Mouse (Mus musculus) adrenal gland, postnatal 4 days (tissue): ENCODE measurements around the gene Golim4. TPM values are rescaled to one million over a fixed set of nuclear protein-coding genes. Genes with fewer than 3 reads are reported as not detected.

Source experiments
- DNase-seq, 2 experiments: peaks; one replicate each; pipeline ENCODE4 v3.0.0; 2021 to 2022; ENCODE audit warnings: low spot score in 2 of 2, mixed read lengths in 2 of 2
- total RNA-seq, 2 experiments: library from RNA; stranded (reverse); gene quantifications; 2 replicates each; pipeline ENCODE4 v1.2.3; 2021

The Golim4 gene
- total RNA-seq, 2 experiments from 2014 or later: 89.3 to 99.7 TPM

DNA sequence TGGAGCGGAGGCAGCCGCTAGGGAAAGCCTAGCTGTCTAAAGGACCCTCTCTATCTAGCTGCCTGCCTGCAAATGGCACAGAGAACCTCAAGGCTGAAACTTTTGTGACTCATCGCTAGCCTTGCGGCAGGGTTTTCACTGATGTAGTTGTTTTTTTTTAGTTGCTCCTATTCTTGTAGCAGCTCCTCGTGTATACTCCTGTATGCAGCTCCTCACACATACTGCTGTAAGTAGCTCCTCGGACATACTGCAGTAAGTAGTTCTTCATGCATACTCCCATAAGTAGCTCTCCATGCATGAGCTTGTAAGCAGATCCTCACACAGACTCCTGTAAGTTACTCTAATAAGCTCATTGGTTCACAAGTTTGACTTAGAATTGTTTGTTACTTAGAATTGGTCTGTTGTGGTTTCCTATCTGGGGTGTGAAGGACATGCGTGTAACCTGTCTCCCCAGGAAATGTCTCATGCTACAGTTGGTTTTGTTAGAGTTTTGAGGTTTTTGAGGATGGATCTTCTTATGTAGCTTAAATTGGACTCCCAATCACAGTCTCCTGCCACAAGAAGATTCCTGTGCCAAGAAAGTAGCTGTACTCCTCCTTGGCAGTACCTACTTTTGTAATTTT, 26.7 kb downstream of the Golim4 start:
- DNase-seq: peak; percentile 7 to 8

DNA sequence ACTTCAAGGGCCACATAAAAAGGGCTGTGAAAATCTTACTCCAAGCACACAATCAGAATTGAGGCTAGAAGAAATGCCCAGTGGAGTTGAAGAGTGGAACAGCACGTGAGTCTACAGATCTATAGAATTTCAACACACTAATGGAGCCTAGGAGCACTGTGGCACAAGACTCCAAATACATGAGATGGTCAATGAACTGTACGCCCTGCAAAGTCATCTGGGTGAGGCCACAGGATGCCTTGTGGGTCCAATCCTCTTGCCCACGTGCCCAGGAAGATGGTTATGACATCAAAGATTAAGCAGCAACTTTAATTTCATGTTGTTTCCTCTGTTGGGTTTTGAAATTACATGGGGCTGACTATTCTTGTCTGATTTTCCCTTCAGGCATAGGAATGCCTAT, 30.4 kb downstream of the Golim4 start:
- no peak for DNase-seq

DNA sequence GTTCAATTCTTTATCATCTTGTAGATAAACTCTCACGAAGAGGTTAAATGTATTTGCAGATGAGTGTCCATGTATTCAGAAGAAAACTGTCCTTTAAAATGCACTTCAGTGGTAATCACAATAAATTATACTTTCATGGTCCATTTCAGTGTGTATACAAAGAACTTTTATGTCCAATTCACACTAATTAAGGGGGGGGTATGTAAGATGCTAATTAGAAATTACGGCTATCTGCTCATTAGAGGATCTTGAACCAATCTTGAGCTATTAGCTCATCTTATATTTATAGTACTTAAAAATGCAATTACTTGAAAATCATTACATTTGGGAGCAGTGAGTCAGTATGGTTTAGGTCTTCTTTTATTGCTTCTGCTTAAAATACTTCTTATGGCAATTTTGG, 31.6 kb downstream of the Golim4 start:
- no peak for DNase-seq

DNA sequence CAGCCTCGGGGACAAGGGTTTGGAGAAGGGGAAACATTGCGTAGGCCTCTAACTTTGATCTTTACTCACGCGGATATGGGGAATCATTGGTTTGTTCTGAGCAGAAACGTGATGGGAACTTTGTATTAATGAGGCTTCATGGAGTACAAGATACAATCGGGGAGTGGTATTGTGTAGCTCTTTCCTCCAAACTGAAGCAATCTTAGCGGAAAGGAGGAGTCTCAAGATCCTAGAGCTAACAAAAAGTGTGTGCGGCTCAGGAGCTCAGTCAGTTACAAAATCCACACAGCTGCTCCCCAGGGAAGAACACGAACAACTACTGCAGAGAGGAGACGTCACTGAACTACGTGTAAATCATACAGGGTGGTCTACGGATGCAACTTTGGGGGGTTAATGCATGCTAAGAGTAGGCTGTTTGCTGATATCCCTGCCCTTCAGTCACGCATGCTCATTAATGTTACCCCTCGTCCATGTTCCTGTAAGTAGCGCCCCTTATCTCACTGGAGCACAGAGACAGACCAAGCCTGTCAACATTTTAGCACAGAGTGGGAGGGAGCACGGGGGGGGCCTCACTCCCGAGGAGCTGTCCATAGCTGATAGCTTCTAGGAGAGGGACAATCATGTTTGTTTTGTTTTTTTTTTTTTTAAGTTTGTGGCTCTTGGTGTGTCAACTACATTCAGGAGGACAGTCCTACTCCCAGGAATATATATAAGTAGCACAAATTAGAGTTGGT, 38.8 kb downstream of the Golim4 start:
- DNase-seq: no peak

DNA sequence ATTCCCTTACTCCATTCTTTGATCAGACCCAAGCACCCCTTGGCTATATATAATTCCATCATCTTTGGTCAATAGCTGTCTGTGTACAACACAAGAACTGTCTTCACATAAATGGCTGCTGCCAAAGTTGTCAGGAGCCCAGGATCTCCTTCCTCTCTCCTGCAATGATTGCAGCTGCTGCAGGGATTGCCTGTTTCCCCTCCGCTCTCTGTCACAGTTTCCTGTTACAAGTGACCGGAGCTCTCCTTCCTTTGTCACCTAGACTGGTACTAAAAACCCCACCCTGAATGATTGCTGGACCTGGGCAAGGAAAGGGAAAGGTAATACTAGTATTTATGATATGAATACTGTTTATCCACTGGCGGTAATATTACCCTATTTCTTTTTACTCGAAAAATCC, 44.0 kb downstream of the Golim4 start:
- no peak for DNase-seq

DNA sequence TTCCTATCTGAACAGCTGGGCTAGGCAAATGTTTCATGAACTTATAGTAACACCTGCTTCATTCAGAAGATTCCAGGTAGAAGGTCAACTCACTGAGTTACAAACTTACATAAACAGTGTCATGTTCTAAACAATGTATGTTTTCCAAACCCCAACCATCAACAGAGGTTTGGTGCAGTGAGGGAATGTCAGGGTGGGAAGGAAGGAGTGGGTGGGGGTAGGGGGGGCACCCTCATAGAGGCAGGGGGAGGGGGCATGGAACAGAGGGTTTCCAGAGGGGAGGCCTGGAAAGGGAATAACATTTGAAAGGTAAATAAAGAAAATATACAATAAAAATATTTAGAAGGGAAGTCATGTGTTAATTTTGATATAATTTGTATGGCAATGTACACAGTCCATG, 46.0 kb downstream of the Golim4 start:
- no peak for DNase-seq

DNA sequence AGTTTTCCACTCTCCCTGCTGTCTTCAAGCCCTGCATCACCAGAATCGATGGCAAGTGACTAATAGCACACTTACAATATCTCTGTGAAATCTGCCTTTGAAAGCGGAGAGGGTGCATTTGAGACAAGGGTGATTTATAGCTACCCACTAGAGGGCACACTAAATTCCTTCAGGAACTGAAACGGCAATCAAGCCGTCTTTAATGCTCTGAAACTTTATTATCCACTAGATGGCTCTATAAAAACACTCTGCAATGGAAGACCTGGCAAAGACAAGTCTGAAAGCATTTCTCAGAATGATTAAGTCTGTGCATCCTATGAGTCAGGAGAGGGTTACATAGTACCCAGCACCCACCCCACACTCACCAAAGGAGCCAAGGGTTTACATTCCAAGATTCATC, 46.5 kb downstream of the Golim4 start:
- DNase-seq: no peak

DNA sequence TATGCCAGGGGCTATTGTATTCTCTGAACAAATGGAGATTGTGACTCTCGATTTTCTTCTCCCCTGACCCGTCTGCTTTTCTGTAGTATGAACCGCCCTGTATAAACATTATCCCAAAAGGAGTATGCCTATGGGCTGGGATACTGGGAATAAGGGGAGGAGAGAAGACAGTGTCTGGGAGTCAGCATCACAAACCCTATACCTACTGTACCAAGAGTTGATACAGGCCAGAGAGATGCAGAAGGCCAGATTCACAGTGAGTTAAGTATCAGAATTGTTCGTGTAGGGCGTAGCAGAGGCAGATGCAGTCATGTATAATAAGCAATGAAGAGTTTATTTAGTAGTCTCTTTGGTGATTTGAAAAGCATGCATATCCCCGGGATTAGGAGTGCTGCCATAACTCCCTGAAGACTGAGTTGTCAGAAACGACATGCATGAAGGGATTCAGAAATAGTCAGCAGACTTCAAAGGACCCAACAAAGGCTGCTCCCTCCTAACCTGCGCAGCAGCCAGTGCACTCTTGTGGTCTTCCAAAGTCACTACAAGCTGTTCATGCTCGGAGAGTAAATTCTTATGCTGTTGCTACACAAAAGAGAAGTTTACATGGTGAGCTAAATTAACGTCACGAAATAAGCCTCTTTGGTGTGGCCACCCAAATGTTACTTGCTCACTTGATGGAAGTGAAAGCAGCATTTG, 54.7 kb downstream of the Golim4 start:
- no peak for DNase-seq

DNA sequence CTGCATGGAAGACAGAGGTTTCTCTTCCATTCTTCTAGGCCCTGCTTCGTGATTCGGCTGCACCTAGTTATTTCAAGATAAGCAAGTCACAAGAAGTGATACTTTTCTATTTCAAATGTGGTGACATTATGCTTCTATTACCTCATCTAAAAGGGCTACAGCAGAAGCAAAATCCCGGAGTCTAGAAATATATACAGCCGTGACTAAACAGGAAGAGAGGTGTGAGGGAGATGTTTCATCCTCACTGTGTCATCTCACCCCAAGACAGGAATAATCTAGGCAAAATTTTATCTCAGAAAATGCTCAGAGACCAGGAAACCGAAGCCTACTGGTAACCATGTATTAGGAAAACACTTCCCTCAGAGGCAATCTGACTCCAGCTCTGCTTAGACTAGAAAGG, 61.7 kb downstream of the Golim4 start:
- DNase-seq: no peak

DNA sequence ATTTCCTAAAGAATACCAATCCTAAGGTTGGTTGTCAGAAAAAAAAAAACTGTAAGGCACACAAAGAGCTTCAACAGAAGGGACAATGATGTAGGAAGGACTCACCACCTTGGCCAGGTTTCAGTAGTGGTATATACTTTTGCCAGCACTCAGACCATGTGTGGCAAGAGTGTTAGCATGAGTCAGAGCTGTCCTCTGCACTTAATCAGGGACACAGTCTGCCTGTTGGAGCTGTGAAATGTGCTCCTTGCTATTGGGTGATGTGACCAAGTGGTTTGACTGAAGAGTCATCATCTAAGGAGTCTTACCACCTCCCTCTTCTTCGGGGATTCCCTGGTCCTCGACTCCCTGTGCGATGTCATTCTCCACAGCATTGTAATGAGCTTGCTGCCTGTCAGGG, 65.2 kb downstream of the Golim4 start:
- DNase-seq: no peak

DNA sequence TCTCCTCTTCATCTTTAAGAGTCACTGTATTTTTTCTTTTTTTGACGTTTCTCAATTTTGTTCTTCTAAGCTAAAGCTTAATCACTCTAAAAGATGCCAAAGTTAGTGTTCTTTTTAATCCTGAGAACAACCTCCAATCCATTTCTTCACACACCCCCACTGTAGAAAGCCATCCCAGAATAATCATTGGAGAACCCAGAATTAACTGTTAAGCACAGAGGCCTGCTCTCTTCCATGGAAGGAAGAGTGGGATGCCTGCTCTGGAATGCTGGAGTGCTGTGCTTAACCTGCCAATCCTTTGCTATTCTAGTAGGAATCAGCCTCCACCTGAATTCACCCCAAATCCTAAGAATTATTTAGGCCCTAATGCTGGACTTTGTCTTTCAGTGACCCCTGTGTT, 67.4 kb downstream of the Golim4 start:
- no peak for DNase-seq

DNA sequence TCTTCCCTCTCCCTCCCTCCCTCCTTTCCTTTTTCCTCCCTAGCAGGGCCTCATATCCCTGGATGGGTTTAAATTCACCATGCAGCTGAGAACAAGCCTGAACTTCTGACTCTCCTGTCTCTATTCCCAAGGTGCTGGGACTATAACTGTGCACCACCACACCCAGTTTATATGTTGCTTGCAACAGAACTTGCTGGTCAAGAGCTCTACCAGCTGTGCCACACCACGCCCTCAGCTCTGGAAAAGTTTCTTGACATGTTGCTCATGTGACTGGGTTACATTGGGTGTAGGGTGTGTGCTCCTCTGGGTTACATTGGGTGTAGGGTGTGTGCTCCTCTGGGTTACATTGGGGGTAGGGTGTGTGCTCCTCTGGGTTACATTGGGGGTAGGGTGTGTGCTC, 75.2 kb downstream of the Golim4 start:
- no peak for DNase-seq

DNA sequence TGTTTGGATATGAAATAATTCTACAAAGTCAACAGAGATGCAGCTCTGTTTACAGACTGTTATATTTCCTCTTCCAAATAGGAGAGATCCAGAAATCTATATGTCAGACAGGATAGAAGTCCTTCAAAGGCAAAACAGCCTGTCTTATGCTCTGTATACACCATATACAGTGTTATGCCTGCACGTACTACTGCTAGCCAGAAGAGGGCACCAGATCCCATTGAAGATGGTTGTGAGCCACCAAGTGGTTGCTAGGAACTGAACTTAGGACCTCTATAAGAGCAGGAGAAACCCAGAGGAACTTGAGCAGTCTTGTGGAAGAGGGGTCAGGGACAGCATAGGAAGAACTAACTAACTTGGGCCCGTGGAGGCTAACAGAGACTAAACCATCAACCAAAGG, 77.5 kb downstream of the Golim4 start:
- no peak for DNase-seq

DNA sequence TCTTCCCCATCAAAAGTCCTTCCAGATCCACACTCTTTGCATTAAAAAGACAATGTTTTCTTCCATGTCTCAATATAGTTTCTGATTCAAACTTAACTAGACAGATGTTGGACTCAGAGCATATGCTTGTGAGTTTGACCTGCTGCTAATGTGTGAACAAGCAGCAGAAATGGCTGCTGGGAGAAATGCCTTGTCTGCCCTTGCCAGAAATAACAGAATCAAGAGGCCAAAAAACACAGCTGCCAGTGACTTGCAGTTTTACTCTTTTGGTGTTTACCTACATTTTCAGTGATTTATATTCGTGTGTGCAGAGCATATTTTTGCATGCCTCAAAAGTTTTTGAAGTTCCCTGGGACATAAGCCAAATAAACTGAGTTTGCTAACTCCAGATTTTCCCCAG, 87.9 kb downstream of the Golim4 start:
- DNase-seq: no peak

DNA sequence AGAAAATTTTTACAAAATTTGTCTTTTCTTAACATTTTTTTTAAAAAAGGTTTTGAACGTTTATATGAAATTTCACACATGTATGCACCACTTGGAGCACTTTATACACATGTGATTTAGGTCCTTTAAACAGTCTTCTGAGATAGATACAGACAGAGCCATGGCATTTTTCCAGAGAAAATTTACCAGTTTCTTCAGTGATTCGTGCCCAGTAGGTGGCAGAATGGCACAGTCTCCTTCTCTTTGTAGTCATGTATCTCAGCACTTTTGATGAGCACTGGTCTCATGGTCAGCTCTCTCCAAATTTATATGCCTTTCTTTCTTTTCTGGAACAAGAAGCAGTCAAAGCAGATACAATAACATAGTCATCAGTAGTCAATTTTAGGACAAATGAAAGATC, 92.5 kb downstream of the Golim4 start:
- DNase-seq: no peak

DNA sequence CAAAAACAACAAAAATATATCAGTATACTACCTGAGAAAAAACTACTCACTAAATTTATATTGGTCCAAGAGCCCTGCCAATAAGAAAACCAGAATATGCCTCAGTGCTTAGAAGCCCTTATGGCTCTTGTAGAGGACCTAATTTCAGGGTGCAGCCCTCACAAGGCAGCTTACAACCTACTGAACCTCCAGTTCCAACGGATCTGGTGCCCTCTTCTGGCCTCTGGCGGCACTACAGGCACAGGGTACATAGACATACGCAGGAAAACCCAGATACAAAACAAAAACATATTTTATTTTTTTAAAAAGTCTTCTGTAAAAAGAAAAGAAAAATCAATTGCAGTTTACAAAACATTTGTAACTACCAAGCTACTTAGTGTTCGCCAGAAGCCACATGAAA, 95.1 kb downstream of the Golim4 start:
- DNase-seq: no peak

DNA sequence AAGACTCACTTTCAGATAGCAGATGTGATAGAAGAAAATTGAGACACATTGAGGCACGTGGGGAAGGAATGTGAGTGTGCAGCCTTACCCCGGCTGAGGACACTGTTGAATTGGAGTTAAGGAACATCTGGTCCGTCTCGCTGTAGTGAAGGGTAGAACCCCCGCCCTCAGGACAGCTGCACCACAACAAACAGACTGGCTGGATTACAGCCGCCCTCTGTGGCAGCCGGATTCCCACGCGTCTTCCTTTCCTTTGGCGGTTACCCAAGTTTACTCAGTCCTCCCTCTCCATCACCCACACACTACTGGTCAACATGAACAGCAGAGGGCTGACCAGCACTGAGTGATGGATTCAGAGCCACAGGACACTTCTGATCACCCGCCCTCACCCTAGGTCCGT, 96.0 kb downstream of the Golim4 start:
- no peak for DNase-seq

DNA sequence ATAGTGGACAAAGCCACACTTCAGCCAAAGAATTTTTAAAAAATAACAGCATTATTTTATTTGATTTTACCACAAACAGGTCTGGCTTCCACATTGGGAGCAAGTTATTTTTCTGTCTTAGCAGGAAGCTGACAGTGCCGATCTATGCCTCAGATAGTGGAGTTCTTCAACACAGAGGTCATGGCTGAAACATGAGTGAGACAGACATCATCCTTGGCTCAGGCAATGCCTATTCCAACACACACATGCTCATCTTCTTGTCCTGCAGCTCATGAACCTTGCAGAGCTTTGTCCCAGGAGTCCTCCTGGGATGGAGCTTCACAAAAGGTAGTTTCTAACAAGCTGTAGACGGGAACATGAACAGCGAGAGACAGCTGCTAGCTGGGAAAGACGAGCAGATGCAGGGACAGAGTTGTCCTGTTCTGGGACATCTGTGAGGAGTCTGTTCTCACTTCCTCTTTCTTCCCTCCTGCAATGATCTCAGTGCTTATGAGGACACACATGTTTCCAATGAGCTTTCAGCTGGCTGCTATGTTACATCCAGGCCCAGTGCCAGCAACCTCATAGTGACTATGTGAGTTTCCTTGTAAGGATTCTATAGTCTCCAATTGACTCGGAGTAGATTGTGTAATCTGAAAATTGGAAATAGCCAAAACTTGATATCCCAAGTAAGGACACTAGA, 121.3 kb downstream of the Golim4 start:
- no peak for DNase-seq

DNA sequence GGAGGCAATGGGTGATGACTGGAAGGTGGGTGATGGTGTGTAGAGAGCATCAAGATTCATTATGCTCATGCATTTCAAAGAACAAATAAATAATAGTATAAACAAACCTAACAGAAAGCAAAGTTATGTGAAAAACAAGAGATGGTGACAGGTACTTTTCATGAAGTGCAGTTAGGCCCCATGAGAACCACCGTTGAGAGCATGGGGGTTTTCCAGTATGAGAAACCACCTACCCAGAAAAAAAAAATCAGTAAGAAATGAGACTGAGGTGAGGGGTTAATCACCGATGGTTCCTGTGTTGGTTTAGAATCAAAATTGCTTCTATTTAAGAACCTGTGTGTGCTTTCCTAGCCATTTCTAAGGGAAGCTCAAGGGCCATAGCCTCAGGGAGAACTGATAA, 121.9 kb downstream of the Golim4 start:
- DNase-seq: no peak
